Mouse (Mus musculus) spleen, adult 18-20 months (tissue): ENCODE measurements around the gene Tas2r110.

Source experiments
- DNase-seq, 2 experiments: peaks; one replicate each; pipeline ENCODE4 v3.0.0; 2022; ENCODE audit warnings: mixed read lengths in 2 of 2

Tas2r110 gene

GRCm38 (mm10) chr6:132867708-132868107 is at the start of gene Tas2r110:
Gene Tas2r110, plus strand, starts transcription at chr6:132868008.
- no peak for DNase-seq

GRCm38 (mm10) chr6:132846842-132847241 is 21.0 kb upstream of the Tas2r110 start, which contains the start of gene Tas2r123:
Gene Tas2r123, plus strand, starts transcription at chr6:132847142.
- no peak for DNase-seq

- DNase-seq, result no peak
Observed at GRCm38 (mm10) chr6:132855138-132855537, 12.7 kb upstream of the Tas2r110 start, which contains the start of gene Tas2r116. Gene Tas2r116, plus strand, starts transcription at chr6:132855438.

- DNase-seq, result no peak
Observed at GRCm38 (mm10) chr6:132892711-132893110, 24.9 kb downstream of the Tas2r110 start, which contains the start of gene Tas2r113. Gene Tas2r113, plus strand, starts transcription at chr6:132893011.

GRCm38 (mm10) chr6:132909351-132909750 is 41.5 kb downstream of the Tas2r110 start, which contains the start of gene Tas2r125:
Gene Tas2r125, plus strand, starts transcription at chr6:132909651.
- DNase-seq, result no peak
